Mouse (Mus musculus): ENCODE measurements at regions not wholly inside any gene's neighbourhood (a gene's known extent, or its start where the extent isn't known, plus 50 kb on each side); places are given as distances from the start of the nearest gene placed in this dataset.

DNA sequence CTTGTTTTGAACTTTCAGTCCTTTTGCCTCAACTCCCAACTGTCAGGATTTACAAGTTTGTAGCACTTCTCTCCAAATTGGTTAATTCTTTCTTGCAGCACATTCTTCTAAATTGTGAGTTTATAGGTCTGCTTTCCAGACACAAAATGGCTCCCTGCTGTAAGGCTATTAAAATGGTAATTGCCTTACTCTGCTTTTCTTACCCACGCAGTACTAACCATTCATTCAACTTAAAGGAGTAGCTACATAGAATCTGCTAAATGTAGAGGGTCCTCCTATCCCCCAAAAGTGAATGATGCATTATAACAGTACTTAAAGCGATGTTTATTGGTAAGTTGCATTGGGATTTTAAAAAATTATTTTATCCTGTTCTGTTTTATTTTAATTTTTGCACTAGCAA is 356.2 kb downstream of the Kif20b start:
- no peak for DNase-seq (ENCODE audit: low spot score)

DNA sequence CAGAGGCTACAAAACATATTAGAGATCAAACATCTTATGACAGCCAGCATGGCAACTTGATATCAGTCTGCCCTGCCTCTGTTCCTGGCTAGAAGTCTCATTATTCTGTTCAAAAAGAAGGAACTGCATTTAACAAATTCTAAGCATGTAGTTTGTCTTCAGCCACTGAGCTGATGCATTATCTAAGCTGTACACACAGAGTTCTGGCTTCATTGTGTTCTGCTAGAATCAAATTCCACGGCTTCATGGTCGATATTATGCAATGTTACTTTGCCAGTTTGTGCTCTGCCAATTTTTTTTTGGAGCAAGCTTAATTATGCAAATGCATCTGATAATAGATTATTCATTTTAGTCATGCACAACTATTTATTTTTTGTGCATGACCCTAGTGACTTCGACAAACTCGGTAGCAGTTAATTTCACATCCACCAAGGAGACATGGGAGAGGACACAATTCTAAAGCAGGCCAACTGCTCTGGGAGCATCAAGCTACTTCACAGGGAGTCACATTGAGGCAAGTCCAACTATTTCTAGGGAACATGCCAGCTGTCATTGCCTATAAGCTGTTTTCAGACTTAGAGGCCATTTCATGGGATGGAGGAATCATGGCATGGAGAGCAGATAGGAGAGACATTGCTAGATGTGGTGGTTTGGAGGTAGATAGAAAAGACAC is 360.8 kb downstream of the Kif20b start:
- DNase-seq (ENCODE audit: low spot score): no peak

- DNase-seq (ENCODE audit: low spot score): no peak
These were observed 376.7 kb downstream of the Kif20b start for GRCm38 (mm10) chr19:35298846-35299245.

- no peak for DNase-seq (ENCODE audit: low spot score)
These were observed 380.6 kb downstream of the Kif20b start for GRCm38 (mm10) chr19:35302723-35303270.
